Mouse (Mus musculus): Measurements from ENCODE around the gene Pgghg.

DNA sequence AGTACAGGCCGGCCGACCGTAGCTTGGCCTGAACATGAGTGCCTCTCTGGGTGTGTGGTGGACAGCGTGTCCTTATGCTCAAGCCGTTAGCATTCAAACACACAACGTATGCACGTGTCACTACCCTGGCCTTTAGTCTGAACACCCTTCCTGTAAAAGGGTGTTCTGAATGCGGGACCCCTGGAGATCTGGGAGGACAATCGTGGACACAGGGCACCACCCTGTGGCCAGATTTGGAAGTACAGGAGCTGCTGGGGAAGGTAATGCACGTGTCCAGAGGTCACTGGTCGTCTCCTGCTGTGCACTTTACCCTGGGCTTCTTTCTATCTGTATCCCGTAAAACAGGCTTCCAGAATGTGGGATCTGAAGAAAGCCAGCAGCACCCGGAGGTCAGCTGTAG is 38.0 kb upstream of the Pgghg start:
- TF ChIP-seq GATA1 (IDR thresholded peaks at IDR 0.05; ENCODE audit: borderline replicate concordance, low read length) (no peak), FLI1 (IDR thresholded peaks at IDR 0.05; ENCODE audit: low read length) (no peak)
